Mouse (Mus musculus) liver, embryonic 12.5 days (tissue): Measurements from ENCODE around the gene Loxl3. TPM values are rescaled to one million over a fixed set of nuclear protein-coding genes. Genes with fewer than 3 reads are reported as not detected.

ENCODE experiments used
- ATAC-seq: fragments of 200-750 bp; cut with Nextera tagmentation; 2 replicates; pipeline ENCODE4 v1.8.0; 2017; ENCODE audit warnings: moderate number of reproducible peaks, mild to moderate bottlenecking, moderate library complexity
- H3K27ac ChIP-seq: fragments of 300-500 bp; sonication (generic); 2 replicates; pipeline ENCODE4 v1.5.1; 2016; ENCODE audit warnings: mild to moderate bottlenecking
- H3K27me3 ChIP-seq: fragments of 300-500 bp; sonication (generic); replicated peaks from 2 replicates; pipeline ENCODE4 v1.6.1; 2016; ENCODE audit warnings: mild to moderate bottlenecking, moderate library complexity
- H3K36me3 ChIP-seq: fragments of 300-500 bp; sonication (generic); 2 replicates; pipeline ENCODE4 v1.6.1; 2016; ENCODE audit warnings: mild to moderate bottlenecking, moderate library complexity
- H3K4me1 ChIP-seq: fragments of 300-500 bp; sonication (generic); 2 replicates; pipeline ENCODE4 v1.6.1; 2016
- H3K4me2 ChIP-seq: fragments of 300-500 bp; sonication (generic); 2 replicates; pipeline ENCODE4 v1.6.1; 2016; ENCODE audit warnings: mild to moderate bottlenecking, moderate library complexity
- H3K4me3 ChIP-seq: fragments of 300-500 bp; sonication (generic); 2 replicates; pipeline ENCODE4 v1.5.1; 2016; ENCODE audit warnings: mild to moderate bottlenecking, moderate library complexity
- H3K9ac ChIP-seq: fragments of 300-500 bp; sonication (generic); 2 replicates; pipeline ENCODE4 v1.6.1; 2016; ENCODE audit warnings: mild to moderate bottlenecking, moderate library complexity
- H3K9me3 ChIP-seq: fragments of 300-500 bp; sonication (generic); replicated peaks from 2 replicates; pipeline ENCODE4 v1.6.1; 2016; ENCODE audit warnings: mild to moderate bottlenecking, moderate library complexity
- WGBS: fragments of 180-500 bp; shearing (Covaris S2); methylation state at CpG from one replicate; pipeline ENCODE4 v1.1.7; 2016; ENCODE audit not compliant: insufficient replicate concordance; 5-methylcytosine and 5-hydroxymethylcytosine counted together
- polyA plus RNA-seq: library from polyadenylated mRNA; unstranded; fragments of >200 nt; fragmentation: Nextera tagmentation; extraction: Ambion mirVana; gene quantifications from 2 replicates; pipeline ENCODE4 v1.2.1, GENCODE M21; 2016

The Loxl3 gene
- polyA plus RNA-seq, 1 experiment from 2014 or later: 3.2 TPM

DNA sequence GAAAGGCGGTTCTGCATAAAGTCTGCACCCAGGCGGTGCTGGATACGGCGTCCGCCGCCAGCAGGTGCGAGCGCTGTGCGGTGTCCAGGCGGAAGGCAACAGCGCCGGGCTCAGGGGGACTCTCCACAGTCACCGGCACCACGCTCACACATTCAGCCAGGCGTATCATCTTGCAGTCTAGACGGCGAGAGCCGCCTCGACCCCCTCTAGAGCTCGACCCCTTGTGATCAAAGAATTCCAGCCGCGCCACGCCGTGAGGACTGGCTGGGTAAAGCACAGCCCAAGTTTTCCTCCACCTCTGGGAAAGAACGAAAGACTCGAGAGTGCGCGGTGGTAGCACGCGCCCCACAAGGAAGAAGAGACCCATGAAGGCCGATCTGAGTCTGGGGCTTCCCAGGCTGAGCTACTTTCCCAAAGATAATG, 1.2 kb upstream of the Loxl3 start:
- peaks cover 28% of the 10 kb centered on the region for H3K36me3 ChIP-seq
- H3K9ac ChIP-seq: peak overlapping the region; percentile 91
- H3K27me3 ChIP-seq: peaks cover 46% of the 10 kb centered on the region; the same call in 1 of the 2 replicates
- H3K27ac ChIP-seq: peak overlapping the region; percentile 84
- under 1% methylated on average over 31 of the region's 31 CpGs for WGBS
- H3K4me3 ChIP-seq: peak overlapping the region; percentile 80
- H3K4me2 ChIP-seq: peak overlapping the region; percentile 87
- no peaks in the 10 kb centered on the region for H3K9me3 ChIP-seq
- peak; percentile 75 for ATAC-seq
- peaks cover 63% of the 10 kb centered on the region for H3K4me1 ChIP-seq

DNA sequence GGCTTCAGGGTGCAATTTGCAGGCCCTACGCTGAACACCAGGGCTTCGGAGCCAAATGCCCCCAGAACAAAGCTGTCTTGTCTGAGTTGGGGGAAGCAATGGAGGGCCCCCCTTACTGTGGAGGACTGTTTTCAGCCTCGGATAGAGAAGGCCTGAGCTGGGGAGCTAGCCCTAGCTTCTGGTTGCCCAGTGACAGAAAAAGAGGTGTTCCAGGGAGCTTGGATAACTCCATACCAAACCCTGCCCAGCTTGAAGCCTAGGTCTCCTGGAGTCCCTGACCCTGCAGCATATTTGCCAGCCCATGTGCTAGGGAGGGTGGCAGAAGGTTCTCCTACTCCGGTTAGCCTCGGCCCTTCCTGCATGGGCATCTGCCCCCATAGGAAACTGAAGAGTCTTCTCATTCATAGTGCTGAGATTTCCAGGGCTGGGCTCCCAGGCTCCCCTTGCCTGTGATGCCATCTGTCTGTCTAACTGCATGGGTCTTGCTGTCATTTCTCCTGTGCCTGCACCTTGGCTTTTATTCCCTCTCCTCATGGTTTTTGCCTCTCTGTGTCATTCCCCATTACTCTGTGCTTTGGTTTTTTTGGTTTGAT, 586 bp downstream of the Loxl3 start:
- peaks cover 46% of the 10 kb centered on the region; the same call in 1 of the 2 replicates for H3K27me3 ChIP-seq
- H3K4me2 ChIP-seq: peak overlapping the region; percentile 87
- no peak for ATAC-seq
- H3K9me3 ChIP-seq: no peaks in the 10 kb centered on the region
- H3K27ac ChIP-seq: 0 out of 2 replicates have a peak overlapping the region, but pooled peaks have one; percentile 84
- H3K9ac ChIP-seq: no peak overlapping the region
- peak overlapping the region; percentile 80; the same call in 1 of the 2 replicates for H3K4me3 ChIP-seq
- peaks cover 65% of the 10 kb centered on the region for H3K4me1 ChIP-seq
- 59% methylated on average over 5 of the region's 5 CpGs for WGBS
- H3K36me3 ChIP-seq: peaks cover 26% of the 10 kb centered on the region

DNA sequence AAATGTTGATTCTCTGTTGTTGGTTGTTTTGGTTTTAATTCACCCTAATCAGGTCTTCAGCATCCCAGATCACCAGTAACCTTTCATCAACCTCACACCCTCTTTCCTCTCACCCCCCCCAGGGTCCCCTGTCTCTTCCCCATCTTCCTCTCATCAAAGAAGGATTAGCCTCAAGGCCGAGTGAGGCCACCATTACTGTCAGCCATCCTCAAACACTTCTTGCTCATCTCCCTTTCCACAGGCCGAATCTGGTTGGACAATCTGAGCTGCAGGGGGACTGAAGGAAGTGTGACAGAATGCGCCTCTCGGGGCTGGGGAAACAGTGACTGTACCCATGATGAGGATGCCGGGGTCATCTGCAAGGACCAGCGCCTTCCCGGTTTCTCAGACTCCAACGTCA, 3.2 kb downstream of the Loxl3 start:
- peaks cover 50% of the 10 kb centered on the region for H3K4me1 ChIP-seq
- peaks cover under 1% of the 10 kb centered on the region; the same call in 1 of the 2 replicates for H3K36me3 ChIP-seq
- no peak overlapping the region for H3K4me3 ChIP-seq
- H3K27ac ChIP-seq: no peak overlapping the region
- peaks cover 28% of the 10 kb centered on the region; the same call in 1 of the 2 replicates for H3K27me3 ChIP-seq
- no peak overlapping the region for H3K9ac ChIP-seq
- ATAC-seq: no peak
- WGBS: 79% methylated on average over 8 of the region's 8 CpGs
- no peak overlapping the region for H3K4me2 ChIP-seq
- H3K9me3 ChIP-seq: no peaks in the 10 kb centered on the region

DNA sequence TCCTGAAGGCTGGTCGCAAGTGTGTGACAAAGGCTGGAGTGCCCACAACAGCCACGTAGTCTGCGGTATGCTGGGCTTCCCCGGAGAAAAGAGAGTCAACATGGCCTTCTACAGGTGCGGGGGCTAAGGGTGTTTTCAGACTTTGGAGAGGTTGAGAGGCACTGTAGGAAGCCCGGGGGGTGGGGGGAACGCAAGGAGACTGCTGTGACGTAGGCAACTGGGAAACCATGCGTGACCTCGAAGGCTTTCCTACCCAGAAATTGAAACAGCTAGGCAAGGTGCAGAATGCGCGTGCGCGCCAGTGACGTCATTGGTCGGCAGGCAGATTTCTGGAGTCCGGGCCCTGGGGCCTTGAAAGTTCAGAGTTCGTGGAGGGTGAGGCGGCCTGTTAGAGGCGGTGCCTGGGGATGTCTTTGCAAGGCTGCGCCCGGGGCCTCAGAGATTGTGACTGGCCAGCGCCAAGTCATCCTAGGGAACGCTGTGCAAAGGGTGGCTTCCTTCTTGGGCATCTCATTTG, 4.6 kb downstream of the Loxl3 start:
- H3K4me2 ChIP-seq: peak overlapping the region; percentile 66
- H3K27me3 ChIP-seq: peaks cover 28% of the 10 kb centered on the region; the same call in 1 of the 2 replicates
- H3K4me1 ChIP-seq: peaks cover 43% of the 10 kb centered on the region
- ATAC-seq: peak; percentile 98
- peak overlapping the region; percentile 92 for H3K27ac ChIP-seq
- no peaks in the 10 kb centered on the region for H3K36me3 ChIP-seq
- H3K9ac ChIP-seq: peak overlapping the region; percentile 62
- peak overlapping the region; percentile 30 for H3K4me3 ChIP-seq
- H3K9me3 ChIP-seq: no peaks in the 10 kb centered on the region
- 13% methylated on average over 24 of the region's 24 CpGs for WGBS

DNA sequence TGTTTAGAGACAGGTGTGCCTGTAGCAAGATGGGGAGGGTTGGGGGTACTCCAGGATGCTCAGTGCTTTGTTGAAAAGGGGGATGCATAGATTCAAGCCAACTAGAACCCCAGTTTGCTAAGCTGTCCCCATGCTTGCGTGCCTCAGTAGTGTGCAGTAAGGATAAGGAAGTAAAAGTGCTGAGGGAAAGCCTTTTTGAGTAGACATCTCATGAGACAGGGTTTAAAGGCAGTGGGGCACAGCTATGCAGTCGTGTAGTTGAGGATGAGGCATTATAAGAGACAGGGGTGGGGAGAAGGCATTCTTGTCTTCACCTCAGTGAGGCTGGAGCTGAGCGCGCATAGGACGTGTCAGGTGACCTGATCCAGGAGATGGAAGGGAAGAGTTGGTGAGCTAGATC, 6.6 kb downstream of the Loxl3 start:
- Histone ChIP-seq H3K9me3 (no peaks in the 10 kb centered on the region), H3K4me3 (no peak overlapping the region), H3K4me1 (peaks cover 30% of the 10 kb centered on the region), H3K4me2 (no peak overlapping the region), H3K27ac (peak overlapping the region; percentile 0; the same call in 1 of the 2 replicates), H3K36me3 (no peaks in the 10 kb centered on the region), H3K27me3 (peaks cover 12% of the 10 kb centered on the region; the same call in 1 of the 2 replicates), H3K9ac (no peak overlapping the region)
- ATAC-seq: no peak
- 78% methylated on average over 5 of the region's 5 CpGs for WGBS

DNA sequence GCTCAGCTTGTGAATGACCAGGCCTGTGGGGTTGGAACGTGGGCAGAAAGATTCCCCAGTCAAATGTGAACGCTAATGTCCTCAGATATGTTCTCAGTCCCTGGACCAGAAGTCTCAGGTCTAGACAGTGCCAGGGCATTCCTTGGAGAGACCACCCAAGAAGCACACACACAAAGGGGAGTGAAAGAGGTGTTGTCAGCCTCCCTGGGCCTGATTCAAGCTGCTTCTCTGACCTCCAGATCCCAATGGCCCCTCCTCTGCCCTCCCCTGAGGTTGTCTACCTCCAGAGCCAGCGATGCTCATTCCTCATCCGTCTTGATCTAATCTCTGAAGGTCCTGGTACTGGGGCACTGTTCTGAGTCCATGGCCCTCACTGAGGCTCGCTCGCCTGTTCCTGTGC, 9.6 kb downstream of the Loxl3 start:
- no peak overlapping the region for H3K4me2 ChIP-seq
- H3K27me3 ChIP-seq: no peaks in the 10 kb centered on the region
- H3K4me3 ChIP-seq: no peak overlapping the region
- H3K27ac ChIP-seq: no peak overlapping the region; the same call in 1 of the 2 replicates
- peaks cover 22% of the 10 kb centered on the region for H3K4me1 ChIP-seq
- H3K9ac ChIP-seq: no peak overlapping the region
- H3K36me3 ChIP-seq: no peaks in the 10 kb centered on the region
- no peaks in the 10 kb centered on the region for H3K9me3 ChIP-seq
- 61% methylated on average over 6 of the region's 6 CpGs for WGBS
- no peak for ATAC-seq

DNA sequence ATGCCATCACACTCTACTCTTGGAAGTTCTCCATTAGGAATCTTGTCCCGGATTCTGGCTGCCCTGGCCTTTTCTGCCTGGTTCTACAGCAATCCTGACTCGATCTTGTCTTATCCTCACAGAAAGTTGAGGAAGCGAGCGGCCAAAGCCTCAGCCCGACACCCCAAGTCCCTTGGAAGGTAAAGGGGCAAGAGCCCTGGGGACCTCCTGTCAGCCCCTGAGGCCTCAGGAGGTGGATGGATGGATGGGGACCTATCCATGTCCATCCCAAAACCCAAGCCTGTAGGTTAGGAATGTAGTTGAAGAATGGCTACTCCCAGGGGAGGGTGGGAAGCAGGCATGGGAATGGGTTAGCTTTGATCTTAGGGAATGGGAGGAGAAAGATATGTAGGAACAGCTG, 10.0 kb downstream of the Loxl3 start:
- ATAC-seq: no peak
- Histone ChIP-seq H3K4me2 (no peak overlapping the region), H3K9ac (no peak overlapping the region), H3K36me3 (no peaks in the 10 kb centered on the region), H3K4me1 (peaks cover 18% of the 10 kb centered on the region), H3K27me3 (no peaks in the 10 kb centered on the region), H3K27ac (no peak overlapping the region; the same call in 1 of the 2 replicates), H3K9me3 (no peaks in the 10 kb centered on the region), H3K4me3 (no peak overlapping the region)
- WGBS: 87% methylated on average over 5 of the region's 5 CpGs

DNA sequence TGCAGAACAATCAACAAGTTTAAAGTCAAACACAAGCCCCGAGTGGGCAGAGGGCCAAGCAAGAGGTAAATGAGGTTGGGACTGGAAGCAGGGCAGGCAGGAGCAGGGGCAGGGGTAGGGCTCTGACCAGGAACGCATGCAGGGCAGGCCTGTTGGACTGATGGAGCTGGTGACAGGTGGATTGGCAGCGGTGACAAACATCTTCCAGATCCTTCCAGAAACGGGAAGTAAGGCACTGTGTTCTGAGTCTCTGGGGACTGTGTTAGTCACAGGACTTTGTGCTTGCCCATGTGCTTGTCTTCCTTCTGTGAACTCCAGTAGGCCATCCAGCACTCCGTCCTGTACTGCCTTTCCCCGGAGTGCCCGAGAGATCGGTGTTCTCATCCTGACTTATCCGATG, 10.8 kb downstream of the Loxl3 start:
- no peak overlapping the region for H3K4me2 ChIP-seq
- H3K9me3 ChIP-seq: no peaks in the 10 kb centered on the region
- H3K27ac ChIP-seq: no peak overlapping the region
- peaks cover 15% of the 10 kb centered on the region for H3K4me1 ChIP-seq
- 66% methylated on average over 9 of the region's 9 CpGs for WGBS
- H3K27me3 ChIP-seq: no peaks in the 10 kb centered on the region
- no peak for ATAC-seq
- H3K9ac ChIP-seq: no peak overlapping the region
- no peak overlapping the region for H3K4me3 ChIP-seq
- no peaks in the 10 kb centered on the region for H3K36me3 ChIP-seq

DNA sequence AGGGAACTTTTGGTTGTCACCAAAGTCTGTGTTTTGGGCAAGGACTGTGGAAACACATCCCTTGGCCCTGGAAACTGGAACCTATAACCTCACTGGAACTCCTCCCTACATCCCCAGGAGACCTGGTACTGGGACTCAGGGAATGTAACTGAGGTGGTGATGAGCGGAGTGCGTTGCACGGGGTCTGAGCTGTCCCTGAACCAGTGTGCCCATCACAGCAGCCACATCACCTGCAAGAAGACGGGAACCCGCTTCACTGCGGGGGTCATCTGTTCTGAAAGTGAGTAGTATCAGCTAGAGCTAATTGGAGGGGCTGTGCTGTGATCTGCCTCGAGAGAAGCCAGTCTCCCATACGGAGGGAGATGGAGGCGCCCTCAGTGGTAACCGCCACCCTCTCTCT, 15.4 kb downstream of the Loxl3 start:
- Histone ChIP-seq H3K27ac (0 out of 2 replicates have a peak overlapping the region, but pooled peaks have one; percentile 50), H3K9ac (no peak overlapping the region), H3K4me2 (no peak overlapping the region), H3K4me3 (no peak overlapping the region), H3K36me3 (peaks cover 27% of the 10 kb centered on the region), H3K4me1 (peaks cover 37% of the 10 kb centered on the region), H3K9me3 (no peaks in the 10 kb centered on the region), H3K27me3 (no peaks in the 10 kb centered on the region)
- no peak for ATAC-seq
- 62% methylated on average over 10 of the region's 10 CpGs for WGBS

DNA sequence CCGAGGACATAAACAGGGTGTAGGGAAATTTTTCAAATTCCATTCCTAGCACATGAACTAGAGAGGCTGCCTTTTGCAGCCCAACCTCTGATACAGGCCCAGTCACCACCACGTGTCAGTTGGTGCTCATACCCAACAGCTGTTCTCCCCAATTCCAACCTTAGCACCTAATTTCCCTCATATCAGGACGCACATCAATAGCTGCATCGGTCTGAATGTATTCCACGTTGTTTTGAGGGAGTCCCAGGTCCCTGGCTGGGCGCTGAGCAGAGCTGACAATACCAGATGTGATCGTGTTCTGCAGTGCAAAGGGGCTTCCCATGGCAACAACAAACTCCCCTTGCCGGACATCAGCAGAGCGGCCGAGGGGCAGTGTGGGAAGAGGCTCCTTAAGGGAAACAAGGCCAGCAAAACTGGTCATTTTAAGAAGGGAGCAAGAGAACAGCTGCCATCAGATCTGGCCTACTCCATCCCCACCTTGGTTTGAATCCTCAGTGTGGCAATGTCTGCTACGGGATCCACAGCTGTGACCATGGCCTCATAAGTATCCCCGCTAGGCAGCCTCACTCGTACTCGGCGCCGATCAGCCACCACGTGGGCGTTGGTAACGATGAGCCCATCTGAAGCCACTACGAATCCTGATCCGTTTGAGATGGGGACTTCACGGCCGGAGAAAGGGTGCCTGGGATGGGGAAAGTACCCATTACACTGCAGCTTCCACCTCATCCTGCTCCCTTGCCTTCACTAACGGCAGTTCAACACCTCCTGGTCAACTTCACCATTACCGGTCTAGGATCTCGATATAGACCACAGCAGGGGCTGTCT, 19.4 kb downstream of the Loxl3 start:
- 3% methylated on average over 26 of the region's 26 CpGs for WGBS
- Histone ChIP-seq H3K36me3 (peaks cover 54% of the 10 kb centered on the region), H3K4me3 (peak overlapping the region; percentile 89), H3K27ac (peak overlapping the region; percentile 94), H3K4me2 (peak overlapping the region; percentile 89), H3K4me1 (peaks cover 56% of the 10 kb centered on the region), H3K9me3 (no peaks in the 10 kb centered on the region), H3K27me3 (no peaks in the 10 kb centered on the region), H3K9ac (peak overlapping the region; percentile 96)
- ATAC-seq: no peak

DNA sequence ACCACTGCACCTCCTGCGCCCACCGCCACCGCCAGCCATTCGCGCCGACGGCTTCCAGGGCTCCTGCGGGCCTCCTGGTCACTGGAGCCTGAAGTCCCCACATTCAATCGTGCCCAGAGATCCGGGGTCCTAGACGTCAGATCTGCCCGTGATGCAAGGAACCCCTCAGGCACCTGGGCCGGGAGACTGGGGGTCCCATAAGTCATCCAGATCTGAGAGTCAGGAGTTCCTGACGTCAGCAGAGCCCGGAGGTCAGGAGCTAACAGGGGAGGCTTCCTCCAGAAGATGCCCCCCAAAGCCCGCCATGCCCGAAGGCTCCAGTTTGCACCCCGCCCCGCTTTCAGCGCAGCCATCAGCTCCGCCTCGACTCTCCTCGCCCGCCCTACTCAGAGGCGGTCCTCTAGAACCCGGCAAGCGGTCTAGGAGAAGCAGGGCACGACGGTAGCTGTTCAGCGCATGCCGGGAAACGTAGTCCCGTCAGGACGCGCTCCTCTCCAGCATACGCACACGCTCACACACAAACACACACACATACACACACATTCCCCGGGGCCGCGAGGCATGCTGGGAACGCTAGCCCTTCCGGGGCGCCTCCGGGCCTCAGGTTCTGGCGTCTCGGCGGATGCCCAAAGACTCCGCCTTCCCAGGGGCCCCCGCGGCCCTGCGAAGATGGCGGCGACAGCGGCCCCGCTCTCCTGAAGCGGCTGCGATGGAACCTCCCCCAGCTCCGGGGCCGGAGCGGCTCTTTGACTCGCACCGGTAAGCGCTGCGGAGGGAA, 20.3 kb downstream of the Loxl3 start, which contains the start of gene Aup1:
Gene Aup1, plus strand, starts transcription at position 448 of the 778 bp plus-strand sequence.
- Histone ChIP-seq H3K4me2 (peak within 1 kb of the TSS; percentile 89), H3K36me3 (peaks cover 55% of the 10 kb centered on the region), H3K9me3 (no peaks in the 10 kb centered on the region), H3K4me3 (peak within 1 kb of the TSS; percentile 89), H3K9ac (peak within 1 kb of the TSS; percentile 96), H3K4me1 (peaks cover 56% of the 10 kb centered on the region), H3K27me3 (0 out of 2 replicates have a peak, but pooled peaks cover under 1% of the 10 kb centered on the region), H3K27ac (peak within 1 kb of the TSS; percentile 94)
- WGBS: 1% methylated on average over 64 of the region's 64 CpGs
- peak; percentile 95 for ATAC-seq
